8 mouse cellular contexts compared by ENCODE assay signal in genomic region chr2:30440701-30441517, GRCm38 (mm10). TPM values are rescaled to one million over a fixed set of nuclear protein-coding genes. Genes with fewer than 3 reads are reported as not detected.
DNase-seq lines count a peak whose midpoint lies in the region; ATAC-seq and TF ChIP-seq lines count a peak whose summit lies in the region.

No protein-coding gene starts in this region.

- H3K4me2 ChIP-seq in heart, embryonic 14.5 days (ENCODE audit: low read length): peak overlapping the region; percentile 87
- H3K4me2 ChIP-seq in kidney, postnatal 0 days (ENCODE audit: low read length): peak overlapping the region; percentile 54
- peak overlapping the region; percentile 51; the same call in 1 of the 2 replicates for H3K4me2 ChIP-seq in liver, embryonic 13.5 days
- H3K4me2 ChIP-seq in stomach, postnatal 0 days (replicated peaks; ENCODE audit: low read depth): peak overlapping the region; percentile 54

- H3K4me3 ChIP-seq in heart, embryonic 14.5 days (ENCODE audit: control insufficient read depth in 1 of 2, insufficient read depth in 1 of 2, low read depth in 1 of 2, low read length in 2 of 2): peak overlapping the region; percentile 15 to 24; a peak in 3 of 4 replicates
- H3K4me3 ChIP-seq in kidney, postnatal 0 days (replicated peaks; ENCODE audit: low read depth, low read length): no peak overlapping the region
- 0 out of 2 replicates have a peak overlapping the region, but pooled peaks have one; percentile 3 for H3K4me3 ChIP-seq in liver, embryonic 13.5 days (replicated peaks)
- H3K4me3 ChIP-seq in stomach, postnatal 0 days (ENCODE audit: low read depth, low read length): 0 out of 2 replicates have a peak overlapping the region, but pooled peaks have one; percentile 19

- no peaks in the 10 kb centered on the region for H3K9me3 ChIP-seq in heart, embryonic 14.5 days (ENCODE audit: control insufficient read depth, low read length)
- H3K9me3 ChIP-seq in kidney, postnatal 0 days (replicated peaks; ENCODE audit: low read length): no peaks in the 10 kb centered on the region
- no peaks in the 10 kb centered on the region for H3K9me3 ChIP-seq in liver, embryonic 13.5 days (replicated peaks)
- H3K9me3 ChIP-seq in stomach, postnatal 0 days (ENCODE audit: control insufficient read depth, low read length): no peaks in the 10 kb centered on the region

- H3K9ac ChIP-seq in heart, embryonic 14.5 days (ENCODE audit: low read length): peak overlapping the region; percentile 86
- H3K9ac ChIP-seq in kidney, postnatal 0 days (ENCODE audit: low read depth, low read length): peak overlapping the region; percentile 41
- H3K9ac ChIP-seq in liver, embryonic 13.5 days: 0 out of 2 replicates have a peak overlapping the region, but pooled peaks have one; percentile 14
- peak overlapping the region; percentile 63 for H3K9ac ChIP-seq in stomach, postnatal 0 days (ENCODE audit: low read length)

- peak; percentile 66 to 79 for DNase-seq in CD8-positive naive resting alpha-beta T cell, adult 2 months (ENCODE audit: low read depth in 2 of 2, low spot score in 2 of 2)
- peak; percentile 90 for DNase-seq in brain, adult 2 months (ENCODE audit: low read depth, low spot score)
- DNase-seq in kidney, postnatal 0 days (ENCODE audit: low spot score): peak; percentile 97
- DNase-seq in liver, embryonic 13.5 days: no peak
- DNase-seq in natural killer cell, adult 2 months (ENCODE audit: low spot score in 2 of 2): peak; percentile 82 to 84
- DNase-seq in stomach, postnatal 0 days (ENCODE audit: low spot score): peak; percentile 70

- WGBS in heart, embryonic 14.5 days: 4% methylated on average over 12 of the region's 12 CpGs
- 10% methylated on average over 12 of the region's 12 CpGs for whole genome bisulfite sequencing in kidney, postnatal 0 days
- WGBS in liver, embryonic 13.5 days (ENCODE audit: insufficient replicate concordance): 28% methylated on average over 12 of the region's 12 CpGs
- 7% methylated on average over 12 of the region's 12 CpGs for WGBS in stomach, postnatal 0 days

- H3K27ac ChIP-seq in heart, embryonic 14.5 days (replicated peaks in 1 of 2; ENCODE audit: control insufficient read depth in 1 of 2, insufficient read depth in 1 of 2, low read depth in 2 of 2, low read length in 2 of 2): peak overlapping the region; percentile 98 to 99
- peak overlapping the region; percentile 98 for H3K27ac ChIP-seq in kidney, postnatal 0 days
- H3K27ac ChIP-seq in liver, embryonic 13.5 days: peak overlapping the region; percentile 85
- H3K27ac ChIP-seq in stomach, postnatal 0 days (replicated peaks): peak overlapping the region; percentile 99

- H3K36me3 ChIP-seq in heart, embryonic 14.5 days (ENCODE audit: control insufficient read depth, insufficient read depth, low read length): peaks cover 66% of the 10 kb centered on the region
- H3K36me3 ChIP-seq in kidney, postnatal 0 days (ENCODE audit: insufficient read depth, low read length): peaks cover 31% of the 10 kb centered on the region
- H3K36me3 ChIP-seq in liver, embryonic 13.5 days: peaks cover 97% of the 10 kb centered on the region
- peaks cover 28% of the 10 kb centered on the region; the same call in 1 of the 2 replicates for H3K36me3 ChIP-seq in stomach, postnatal 0 days (ENCODE audit: control insufficient read depth, insufficient read depth, low read length)

- peaks cover 56 to 63% of the 10 kb centered on the region in 2 experiments for H3K4me1 ChIP-seq in heart, embryonic 14.5 days (ENCODE audit: control insufficient read depth in 2 of 2, insufficient read depth in 2 of 2, low read length in 2 of 2)
- H3K4me1 ChIP-seq in kidney, postnatal 0 days (replicated peaks; ENCODE audit: insufficient read depth, low read length): peaks cover 51% of the 10 kb centered on the region
- H3K4me1 ChIP-seq in liver, embryonic 13.5 days (replicated peaks): peaks cover 64% of the 10 kb centered on the region
- peaks cover 27% of the 10 kb centered on the region for H3K4me1 ChIP-seq in stomach, postnatal 0 days (replicated peaks; ENCODE audit: control insufficient read depth, insufficient read depth)

- no peaks in the 10 kb centered on the region for H3K27me3 ChIP-seq in heart, embryonic 14.5 days (ENCODE audit: control insufficient read depth, insufficient read depth, low read length)
- no peaks in the 10 kb centered on the region for H3K27me3 ChIP-seq in kidney, postnatal 0 days (ENCODE audit: insufficient read depth, low read length)
- H3K27me3 ChIP-seq in liver, embryonic 13.5 days: no peaks in the 10 kb centered on the region
- H3K27me3 ChIP-seq in stomach, postnatal 0 days (ENCODE audit: control insufficient read depth, insufficient read depth, low read length): no peaks in the 10 kb centered on the region

- peak; percentile 92 for TF ChIP-seq CTCF in kidney, postnatal 0 days (IDR thresholded peaks at IDR 0.05; ENCODE audit: low read depth)
- TF ChIP-seq CTCF in stomach, postnatal 0 days (IDR thresholded peaks at IDR 0.05; ENCODE audit: low read depth): peak; percentile 93

- peak; percentile 47 for ATAC-seq in erythroid progenitor cell, adult 5-6 weeks (replicated peaks; ENCODE audit: low FRiP score, poor library complexity, severe bottlenecking)
- peak; percentile 40; the same call in 1 of the 2 replicates for ATAC-seq in heart, embryonic 14.5 days (ENCODE audit: insufficient number of reproducible peaks, insufficient read depth, low FRiP score, low read depth)
- ATAC-seq in kidney, postnatal 0 days (replicated peaks; ENCODE audit: low FRiP score, low read depth): peak; percentile 62
- ATAC-seq in liver, embryonic 13.5 days (ENCODE audit: low read depth): peak; percentile 30
- ATAC-seq in stomach, postnatal 0 days (ENCODE audit: low FRiP score, low TSS enrichment): peak; percentile 59

- no peak for TF ChIP-seq EP300 in stomach, postnatal 0 days (optimal IDR thresholded peaks at IDR 0.05)

RNA-seq across cellular contexts. Expression of gene Ptpa, which starts 25.1 kb away (rescaled TPM):
- 118 and 151 TPM in 2 replicates for total RNA-seq in erythroid progenitor cell, adult 5-6 weeks (2015; ENCODE audit: low replicate concordance)
- total RNA-seq in erythroid progenitor cell, adult 5-6 weeks (2017; ENCODE audit: low replicate concordance): 103 and 168 TPM in 2 replicates
- polyA plus RNA-seq in heart, embryonic 14.5 days (2014; fragmentation: Nextera tagmentation; extraction: Ambion mirVana): 42.0 and 61.2 TPM in 2 replicates
- polyA plus RNA-seq in kidney, postnatal 0 days (2015; fragmentation: Nextera tagmentation; extraction: Ambion mirVana): 131 and 142 TPM in 2 replicates
- polyA plus RNA-seq in liver, embryonic 13.5 days (2015; fragmentation: Nextera tagmentation; extraction: Ambion mirVana): 142 and 147 TPM in 2 replicates
- polyA plus RNA-seq in stomach, postnatal 0 days (2015; fragmentation: Nextera tagmentation; extraction: Ambion mirVana): 76.6 and 79.6 TPM in 2 replicates

RNA-seq across cellular contexts. Expression of gene Crat, which starts 25.3 kb away (rescaled TPM):
- 80.9 and 111 TPM in 2 replicates for total RNA-seq in erythroid progenitor cell, adult 5-6 weeks (2015; ENCODE audit: low replicate concordance)
- 33.9 and 79.7 TPM in 2 replicates for total RNA-seq in erythroid progenitor cell, adult 5-6 weeks (2017; ENCODE audit: low replicate concordance)
- 127 and 135 TPM in 2 replicates for polyA plus RNA-seq in heart, embryonic 14.5 days (2014; fragmentation: Nextera tagmentation; extraction: Ambion mirVana)
- 42.9 and 49.2 TPM in 2 replicates for polyA plus RNA-seq in kidney, postnatal 0 days (2015; fragmentation: Nextera tagmentation; extraction: Ambion mirVana)
- polyA plus RNA-seq in liver, embryonic 13.5 days (2015; fragmentation: Nextera tagmentation; extraction: Ambion mirVana): 20.5 and 23.9 TPM in 2 replicates
- 22.0 and 25.9 TPM in 2 replicates for polyA plus RNA-seq in stomach, postnatal 0 days (2015; fragmentation: Nextera tagmentation; extraction: Ambion mirVana)

RNA-seq across cellular contexts. Expression of gene Ier5l, which starts 33.1 kb away (rescaled TPM):
- not detected in 2 replicates for total RNA-seq in erythroid progenitor cell, adult 5-6 weeks (2015; ENCODE audit: low replicate concordance)
- 0.51 TPM in 1 of 2 replicates, not detected in the other for total RNA-seq in erythroid progenitor cell, adult 5-6 weeks (2017; ENCODE audit: low replicate concordance)
- 3.5 and 4.2 TPM in 2 replicates for polyA plus RNA-seq in heart, embryonic 14.5 days (2014; fragmentation: Nextera tagmentation; extraction: Ambion mirVana)
- 3.5 and 8.1 TPM in 2 replicates for polyA plus RNA-seq in kidney, postnatal 0 days (2015; fragmentation: Nextera tagmentation; extraction: Ambion mirVana)
- polyA plus RNA-seq in liver, embryonic 13.5 days (2015; fragmentation: Nextera tagmentation; extraction: Ambion mirVana): 0.12 and 0.13 TPM in 2 replicates
- 1.8 and 4.4 TPM in 2 replicates for polyA plus RNA-seq in stomach, postnatal 0 days (2015; fragmentation: Nextera tagmentation; extraction: Ambion mirVana)

RNA-seq across cellular contexts. Expression of gene Dolpp1, which starts 48.9 kb away (rescaled TPM):
- 4.6 and 14.1 TPM in 2 replicates for total RNA-seq in erythroid progenitor cell, adult 5-6 weeks (2015; ENCODE audit: low replicate concordance)
- 5.4 and 20.9 TPM in 2 replicates for total RNA-seq in erythroid progenitor cell, adult 5-6 weeks (2017; ENCODE audit: low replicate concordance)
- polyA plus RNA-seq in heart, embryonic 14.5 days (2014; fragmentation: Nextera tagmentation; extraction: Ambion mirVana): 16.8 and 20.8 TPM in 2 replicates
- polyA plus RNA-seq in kidney, postnatal 0 days (2015; fragmentation: Nextera tagmentation; extraction: Ambion mirVana): 23.4 and 24.5 TPM in 2 replicates
- polyA plus RNA-seq in liver, embryonic 13.5 days (2015; fragmentation: Nextera tagmentation; extraction: Ambion mirVana): 20.3 and 21.3 TPM in 2 replicates
- 29.8 and 32.9 TPM in 2 replicates for polyA plus RNA-seq in stomach, postnatal 0 days (2015; fragmentation: Nextera tagmentation; extraction: Ambion mirVana)

Comparison
In these comparisons a context has a peak if more than half of its experiments do, and no peak if none do; other contexts are left out.
1. H3K9ac ChIP-seq: peak in every context shown above with its lines; median percentile 86 in heart, embryonic 14.5 days; 63 in stomach, postnatal 0 days; 41 in kidney, postnatal 0 days; 14 in liver, embryonic 13.5 days.